Comparison of ENCODE assay signal across 9 mouse cellular contexts in genomic region chr19:53325578-53326295, GRCm38 (mm10). TPM values are rescaled to one million over a fixed set of nuclear protein-coding genes. Genes with fewer than 3 reads are reported as not detected.
A peak's percentile ranks its signal among the peaks of the same experiment; 100 is the strongest.
DNase-seq lines count a peak whose midpoint lies in the region; ATAC-seq and TF ChIP-seq lines count a peak whose summit lies in the region.
"Had no signal": no experiment of that assay in that cellular context is flagged by ENCODE, and none has a peak within 500 bp of the region (broad histone marks: within the 10 kb centered on the region; RNA-seq: fewer than 3 reads in every experiment).

No protein-coding gene starts in this region.

- H3K4me3 ChIP-seq in forebrain, embryonic 12.5 days (replicated peaks): peak overlapping the region; percentile 30
- H3K4me3 ChIP-seq in heart, postnatal 0 days (ENCODE audit: low read depth, low read length): peak overlapping the region; percentile 51
- peak overlapping the region; percentile 29 for H3K4me3 ChIP-seq in lung, embryonic 14.5 days (ENCODE audit: low read depth, low read length)

- TF ChIP-seq EP300 in heart, postnatal 0 days (IDR thresholded peaks at IDR 0.05; ENCODE audit: low read depth): no peak

- WGBS in forebrain, embryonic 12.5 days: 11% methylated on average over 27 of the region's 27 CpGs
- WGBS in heart, postnatal 0 days: 4% methylated on average over 27 of the region's 27 CpGs
- 9% methylated on average over 27 of the region's 27 CpGs for WGBS in lung, embryonic 14.5 days

- peak overlapping the region; percentile 52 for H3K9ac ChIP-seq in forebrain, embryonic 12.5 days
- peak overlapping the region; percentile 72 for H3K9ac ChIP-seq in heart, postnatal 0 days (replicated peaks; ENCODE audit: low read depth, low read length)
- H3K9ac ChIP-seq in lung, embryonic 14.5 days: peak overlapping the region; percentile 42

- H3K36me3 ChIP-seq in forebrain, embryonic 12.5 days (replicated peaks): no peaks in the 10 kb centered on the region
- H3K36me3 ChIP-seq in heart, postnatal 0 days (replicated peaks; ENCODE audit: control insufficient read depth, insufficient read depth, low read length): no peaks in the 10 kb centered on the region
- H3K36me3 ChIP-seq in lung, embryonic 14.5 days (ENCODE audit: insufficient read depth): no peaks in the 10 kb centered on the region

- peaks cover 41% of the 10 kb centered on the region for H3K4me1 ChIP-seq in forebrain, embryonic 12.5 days
- H3K4me1 ChIP-seq in heart, postnatal 0 days (ENCODE audit: control insufficient read depth, insufficient read depth): peaks cover 20% of the 10 kb centered on the region
- peaks cover 19% of the 10 kb centered on the region for H3K4me1 ChIP-seq in lung, embryonic 14.5 days (ENCODE audit: insufficient read depth)

- no peaks in the 10 kb centered on the region for H3K27me3 ChIP-seq in forebrain, embryonic 12.5 days
- no peaks in the 10 kb centered on the region for H3K27me3 ChIP-seq in heart, postnatal 0 days (ENCODE audit: control insufficient read depth, insufficient read depth, low read length)
- H3K27me3 ChIP-seq in lung, embryonic 14.5 days (ENCODE audit: insufficient read depth, low read length): no peaks in the 10 kb centered on the region

- peak; percentile 74 for DNase-seq in Muller cell, postnatal 12 days (ENCODE audit: inconsistent ontology term)
- DNase-seq in c-Kit-positive CD71-positive TER-119-positive erythroid progenitor cells, embryonic 14.5 days (ENCODE audit: low spot score): peak; percentile 89
- DNase-seq in heart, postnatal 0 days (ENCODE audit: low spot score): peak; percentile 89
- DNase-seq in layer of hippocampus, adult 9-10 months (ENCODE audit: low spot score): peak; percentile 49
- DNase-seq in lung, embryonic 14.5 days: peak; percentile 83
- peak; percentile 63 for DNase-seq in retina, embryonic 14.5 days (ENCODE audit: low spot score)
- DNase-seq in urinary bladder, adult 18-20 months (ENCODE audit: low spot score in 2 of 2): no peak

- H3K27ac ChIP-seq in forebrain, embryonic 12.5 days: peak overlapping the region; percentile 50
- peak overlapping the region; percentile 80 for H3K27ac ChIP-seq in heart, postnatal 0 days (ENCODE audit: low read depth)
- peak overlapping the region; percentile 70 for H3K27ac ChIP-seq in lung, embryonic 14.5 days (ENCODE audit: low read depth)

- H3K4me2 ChIP-seq in forebrain, embryonic 12.5 days: peak overlapping the region; percentile 58
- peak overlapping the region; percentile 83 for H3K4me2 ChIP-seq in heart, postnatal 0 days (ENCODE audit: low read depth, low read length)
- H3K4me2 ChIP-seq in lung, embryonic 14.5 days: peak overlapping the region; percentile 63

- ATAC-seq in forebrain, embryonic 12.5 days (ENCODE audit: low FRiP score): peak; percentile 6; the same call in 1 of the 2 replicates
- peak; percentile 39 for ATAC-seq in heart, postnatal 0 days (ENCODE audit: insufficient read depth, low read depth)
- peak; percentile 21; the same call in 1 of the 2 replicates for ATAC-seq in lung, embryonic 14.5 days (ENCODE audit: insufficient read depth)

- no peaks in the 10 kb centered on the region for H3K9me3 ChIP-seq in forebrain, embryonic 12.5 days
- no peaks in the 10 kb centered on the region for H3K9me3 ChIP-seq in heart, postnatal 0 days (replicated peaks; ENCODE audit: control insufficient read depth, low read length)
- no peaks in the 10 kb centered on the region for H3K9me3 ChIP-seq in lung, embryonic 14.5 days (ENCODE audit: low read depth, low read length)

- no peak for TF ChIP-seq CTCF in heart, postnatal 0 days (IDR thresholded peaks at IDR 0.05; ENCODE audit: low read depth)
- no peak for TF ChIP-seq CTCF in lung, embryonic 14.5 days (IDR thresholded peaks at IDR 0.05; ENCODE audit: low read depth)

RNA-seq across cellular contexts. Expression of gene Mxi1, which starts 15.4 kb away (rescaled TPM):
- polyA plus RNA-seq in forebrain, embryonic 12.5 days (2016; fragmentation: Nextera tagmentation; extraction: Ambion mirVana): 54.8 and 62.4 TPM in 2 replicates
- total RNA-seq in heart, postnatal 0 days (2014; rRNA removed; ENCODE audit: low replicate concordance): 32.1 and 44.3 TPM in 2 replicates
- 31.2 and 34.8 TPM in 2 replicates for polyA plus RNA-seq in heart, postnatal 0 days (2015; fragmentation: Nextera tagmentation; extraction: Ambion mirVana)
- polyA plus RNA-seq in lung, embryonic 14.5 days (2014; fragmentation: Nextera tagmentation; extraction: Ambion mirVana): 36.7 and 38.3 TPM in 2 replicates

RNA-seq across cellular contexts. Expression of gene Gm10197, which starts 45.8 kb away (rescaled TPM):
- polyA plus RNA-seq in forebrain, embryonic 12.5 days (2016; fragmentation: Nextera tagmentation; extraction: Ambion mirVana): 1.7 TPM in 1 of 2 replicates, not detected in the other
- not detected in 2 replicates for total RNA-seq in heart, postnatal 0 days (2014; rRNA removed; ENCODE audit: low replicate concordance)
- not detected in 2 replicates for polyA plus RNA-seq in heart, postnatal 0 days (2015; fragmentation: Nextera tagmentation; extraction: Ambion mirVana)
- polyA plus RNA-seq in lung, embryonic 14.5 days (2014; fragmentation: Nextera tagmentation; extraction: Ambion mirVana): 4.8 and 5.8 TPM in 2 replicates
- total RNA-seq: neutrophil, adult 5-6 weeks had no signal

Comparison
In these comparisons a context has a peak if more than half of its experiments do, and no peak if none do; other contexts are left out.
1. DNase-seq: peak in Muller cell, postnatal 12 days (single experiment), c-Kit-positive CD71-positive TER-119-positive erythroid progenitor cells, embryonic 14.5 days (single experiment), heart, postnatal 0 days (single experiment), layer of hippocampus, adult 9-10 months (single experiment), lung, embryonic 14.5 days (single experiment) and retina, embryonic 14.5 days (single experiment); none in urinary bladder, adult 18-20 months (0 of 2).
2. Peak in every context shown above with its lines, with median percentiles within 50 percentile points of each other: ATAC-seq, H3K27ac ChIP-seq, H3K4me2 ChIP-seq, H3K4me3 ChIP-seq and H3K9ac ChIP-seq.